Mouse (Mus musculus) T-cell, adult 66 days (primary cell): ENCODE data around the gene Bpnt1. TPM values are rescaled to one million over a fixed set of nuclear protein-coding genes. Genes with fewer than 3 reads are reported as not detected.

ENCODE experiments used
- total RNA-seq, 2 experiments: library from RNA; stranded (reverse); gene quantifications; 3 replicates in 1 of 2; 4 replicates in 1 of 2; pipeline ENCODE4 v1.2.4; 2023

Bpnt1 gene
- 10 to 100 TPM; 20.4 to 25.0 TPM for total RNA-seq

DNA sequence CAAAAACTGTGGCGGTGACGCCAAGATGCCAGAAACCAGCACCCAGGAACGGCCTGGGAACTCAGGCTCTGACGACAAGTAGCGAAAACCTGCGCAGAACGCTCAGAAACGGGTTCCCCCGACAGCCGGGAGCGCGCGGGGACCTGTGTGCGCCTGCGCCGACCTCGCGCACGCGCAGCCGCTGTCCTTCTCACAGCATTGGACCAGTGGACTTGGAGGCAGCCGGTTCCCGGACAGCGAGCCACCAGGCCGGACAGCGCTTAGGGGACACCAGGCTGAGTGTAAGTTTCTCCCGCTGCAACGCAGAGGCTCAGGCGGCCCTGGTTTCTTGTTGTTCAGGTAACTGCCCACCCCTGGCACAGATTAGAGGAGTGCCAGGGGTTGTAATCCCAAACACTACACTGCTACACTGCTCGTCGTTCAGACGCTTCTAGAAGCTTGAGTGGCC lies at the start of gene Bpnt1:
Bpnt1 (plus strand) TSS at position 167 of the 448 bp plus-strand sequence.

DNA sequence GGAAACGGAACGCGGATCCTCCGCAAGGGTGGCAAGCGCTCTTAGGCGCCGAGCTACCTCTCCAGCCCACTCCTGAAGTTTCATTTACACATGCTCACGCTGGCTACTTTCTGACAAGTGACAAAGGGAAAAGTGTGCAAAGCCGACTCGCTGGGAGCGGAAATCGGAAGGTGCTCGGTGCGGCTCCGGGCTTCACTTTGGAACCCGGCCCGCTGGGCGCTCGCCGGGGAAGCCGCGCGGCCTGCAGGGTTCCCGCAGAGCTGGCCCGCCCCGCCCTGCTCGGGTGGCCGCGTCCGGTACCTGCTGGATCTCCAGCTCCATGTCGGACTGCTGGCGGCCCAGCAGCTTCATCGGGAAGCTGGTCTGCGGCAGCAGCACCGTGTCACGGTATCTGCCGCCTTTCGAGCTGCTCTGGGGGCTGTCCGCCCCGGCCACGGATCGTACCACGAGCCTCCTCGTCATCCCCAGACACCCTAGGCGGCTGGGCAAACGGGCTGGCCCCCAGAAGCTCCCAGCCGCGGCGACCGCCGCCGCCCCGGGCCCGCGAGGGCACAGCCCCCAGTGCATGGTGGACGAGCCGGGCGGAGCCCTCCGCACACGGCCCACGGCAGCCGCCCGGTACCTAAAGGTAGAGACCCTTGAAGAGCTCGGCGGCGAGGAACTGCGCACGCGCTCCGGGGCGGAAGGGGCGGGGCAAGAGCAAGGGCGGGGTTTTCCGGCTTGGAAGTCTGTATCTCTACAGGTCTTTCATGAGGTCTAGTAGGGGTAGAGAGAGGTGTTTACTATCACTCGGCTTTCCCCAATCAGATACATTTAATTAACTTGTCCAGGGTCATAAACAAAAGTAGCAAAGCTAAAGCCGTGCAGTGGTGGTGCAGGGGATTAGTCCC lies 3.0 kb upstream of the Bpnt1 start, which contains the start of gene Iars2:
Iars2 (minus strand) TSS at position 676 of the 890 bp plus-strand sequence.

DNA sequence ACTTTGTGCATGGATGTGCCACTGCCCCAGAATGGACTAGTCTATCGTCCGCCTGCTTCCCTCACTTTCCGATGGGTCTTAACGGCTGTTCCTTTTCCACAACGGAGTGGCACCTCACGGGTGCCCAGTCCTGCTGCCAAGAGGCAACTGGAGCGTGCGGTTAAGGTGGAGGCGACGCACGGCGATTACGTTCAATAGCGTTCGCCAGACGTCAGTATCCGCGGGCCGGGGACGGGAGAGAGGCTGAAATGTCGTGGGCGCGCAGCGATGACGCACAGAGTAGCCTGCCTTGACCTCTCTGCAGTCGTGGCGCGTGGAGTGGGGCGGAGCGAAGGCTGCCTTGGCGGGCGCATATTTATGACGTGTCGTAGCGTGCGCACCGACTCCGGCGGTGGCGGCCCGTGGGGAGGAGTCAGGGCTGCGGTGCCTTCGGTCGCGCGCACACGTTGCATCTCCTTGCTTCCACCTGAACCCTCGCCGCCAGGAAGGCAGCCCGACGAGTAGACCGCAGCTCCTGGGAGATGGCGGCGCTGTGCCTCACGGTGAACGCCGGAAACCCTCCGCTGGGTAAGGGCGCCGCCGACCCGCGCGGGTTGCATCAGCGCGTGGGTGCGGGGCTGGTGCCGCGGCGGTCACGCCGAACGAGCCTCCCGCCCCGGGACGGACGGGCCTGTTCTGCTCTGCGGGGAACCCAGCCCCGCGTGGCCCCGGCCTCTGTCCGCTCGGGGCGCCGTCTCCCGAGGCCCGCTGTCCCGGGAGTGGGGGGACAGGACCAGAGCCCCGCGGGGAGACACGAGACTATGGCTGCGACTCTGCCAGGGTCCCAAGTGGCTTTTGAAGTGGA lies 30.9 kb downstream of the Bpnt1 start, which contains the start of gene Eprs:
Eprs (plus strand) TSS at position 368 of the 844 bp plus-strand sequence.

Other genes starting within 250 kb of the Bpnt1 start
- 10 to 100 TPM; 41.9 to 49.0 TPM for gene Rab3gap2, start 128.0 kb upstream of the Bpnt1 start, total RNA-seq
- gene Iars2, start 2.8 kb upstream of the Bpnt1 start, total RNA-seq, result 10 to 100 TPM; 35.7 to 41.7 TPM
- gene Eprs, start 30.9 kb downstream of the Bpnt1 start, total RNA-seq, result 100 to 1,000 TPM; 112 to 121 TPM
- gene Slc30a10, start 122.7 kb downstream of the Bpnt1 start, total RNA-seq, result not detected